Mouse (Mus musculus) intestine, embryonic 16.5 days (tissue): ENCODE measurements at regions not wholly inside any gene's neighbourhood (a gene's known extent, or its start where the extent isn't known, plus 50 kb on each side); places are given as distances from the start of the nearest gene placed in this dataset.
"Not testable (repeated sequence)": the region's sequence is repeated elsewhere in the genome, so short reads cannot be mapped to it uniquely, and the experiment has no call there.

ENCODE experiments used
- ATAC-seq: fragments of 200-750 bp; cut with Nextera tagmentation; 2 replicates; pipeline ENCODE4 v1.8.0; 2017; ENCODE audit warnings: moderate TSS enrichment, moderate library complexity
- H3K27ac ChIP-seq: fragments of 300-500 bp; sonication (generic); 2 replicates; pipeline ENCODE4 v1.5.1; 2014; ENCODE audit warnings: mild to moderate bottlenecking, low read length
- H3K27me3 ChIP-seq: fragments of 300-500 bp; sonication (generic); replicated peaks from 2 replicates; pipeline ENCODE4 v1.6.1; 2014; ENCODE audit warnings: low read length, control low read depth, mixed read lengths; ENCODE audit not compliant: control insufficient read depth, insufficient read depth
- H3K36me3 ChIP-seq: fragments of 300-500 bp; sonication (generic); 2 replicates; pipeline ENCODE4 v1.6.1; 2014; ENCODE audit warnings: low read length, control low read depth; ENCODE audit not compliant: control insufficient read depth, insufficient read depth
- H3K4me1 ChIP-seq: fragments of 300-500 bp; sonication (generic); 2 replicates; pipeline ENCODE4 v1.6.1; 2014; ENCODE audit warnings: low read length, control low read depth, mixed read lengths; ENCODE audit not compliant: control insufficient read depth, insufficient read depth
- H3K4me2 ChIP-seq: fragments of 300-500 bp; sonication (generic); 2 replicates; pipeline ENCODE4 v1.6.1; 2014; ENCODE audit warnings: low read depth, low read length, control low read depth
- H3K4me3 ChIP-seq: fragments of 300-500 bp; sonication (generic); 2 replicates; pipeline ENCODE4 v1.5.1; 2014; ENCODE audit warnings: mild to moderate bottlenecking, low read length
- H3K9ac ChIP-seq: fragments of 300-500 bp; sonication (generic); 2 replicates; pipeline ENCODE4 v1.6.1; 2014; ENCODE audit warnings: low read depth, low read length
- H3K9me3 ChIP-seq: fragments of 300-500 bp; sonication (generic); 2 replicates; pipeline ENCODE4 v1.6.1; 2016; ENCODE audit warnings: low read length, control low read depth; ENCODE audit not compliant: control insufficient read depth
- WGBS: fragments of 180-500 bp; shearing (Covaris S2); extraction: QIAGEN DNeasy Blood & Tissue Kit; methylation state at CpG from one replicate; pipeline ENCODE4 v1.1.7; 2014; 5-methylcytosine and 5-hydroxymethylcytosine counted together

DNA sequence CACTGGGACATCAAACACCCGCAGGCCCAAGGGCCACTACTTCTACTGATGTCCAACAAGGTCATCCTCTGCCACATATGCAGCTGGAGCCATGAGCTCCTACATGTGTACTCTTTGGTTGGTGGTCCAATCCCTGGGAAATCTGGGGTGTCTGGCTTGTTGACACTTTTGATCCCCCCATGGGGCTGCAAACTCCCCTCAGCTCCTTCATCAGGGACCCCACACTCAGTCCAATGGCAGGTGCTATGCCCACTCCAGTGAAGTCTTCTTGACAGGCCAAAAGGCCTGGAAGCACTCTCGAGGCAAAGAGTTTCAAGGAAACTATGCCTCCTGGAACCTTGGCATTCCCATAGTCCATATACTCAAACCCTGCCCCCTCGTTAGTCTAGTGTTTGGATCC is 570.8 kb upstream of the Smc2 start:
- 82% methylated on average over 3 of the region's 3 CpGs for WGBS
- no peak overlapping the region for H3K27ac ChIP-seq
- H3K36me3 ChIP-seq = no peaks in the 10 kb centered on the region
- no peaks in the 10 kb centered on the region for H3K27me3 ChIP-seq
- no peak for ATAC-seq
- no peak overlapping the region for H3K4me2 ChIP-seq
- no peak overlapping the region for H3K4me3 ChIP-seq
- no peak overlapping the region for H3K9ac ChIP-seq
- no peaks in the 10 kb centered on the region for H3K4me1 ChIP-seq
- H3K9me3 ChIP-seq = no peaks in the 10 kb centered on the region

DNA sequence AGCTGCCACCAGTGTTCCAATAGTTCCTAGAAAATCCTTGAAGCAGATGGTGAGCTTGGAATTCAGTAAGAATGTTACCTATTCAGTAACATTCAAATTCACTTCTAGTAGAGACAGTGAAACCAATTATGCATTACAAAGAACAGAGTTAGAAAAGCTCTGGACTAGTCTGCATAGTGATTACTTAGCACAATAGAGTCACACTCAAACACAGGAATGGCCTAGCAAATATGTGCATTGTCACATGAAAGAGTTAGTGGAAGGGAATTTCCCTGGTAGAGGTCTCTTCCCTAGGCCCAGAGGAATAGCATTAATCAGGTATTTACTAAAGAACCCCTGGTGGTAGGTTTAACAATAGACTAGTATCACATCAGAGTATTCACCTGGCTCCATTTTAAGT is 570.3 kb upstream of the Smc2 start:
- H3K27me3 ChIP-seq, H3K4me1 ChIP-seq, ATAC-seq, H3K4me3 ChIP-seq, H3K9me3 ChIP-seq, H3K36me3 ChIP-seq, H3K4me2 ChIP-seq, H3K27ac ChIP-seq, H3K9ac ChIP-seq: not testable (repeated sequence)

- WGBS = 56% methylated on average over 4 of the region's 4 CpGs
- Histone ChIP-seq H3K9ac (no peak overlapping the region), H3K4me1 (no peaks in the 10 kb centered on the region), H3K36me3 (no peaks in the 10 kb centered on the region), H3K27ac (no peak overlapping the region), H3K4me3 (no peak overlapping the region), H3K4me2 (no peak overlapping the region), H3K27me3 (no peaks in the 10 kb centered on the region), H3K9me3 (no peaks in the 10 kb centered on the region; the same call in 1 of the 2 replicates)
- no peak for ATAC-seq
Measured at GRCm38 (mm10) chr4:51885460-51885859, 553.6 kb upstream of the Smc2 start.

GRCm38 (mm10) chr4:51889280-51889679 is 549.8 kb upstream of the Smc2 start:
- Histone ChIP-seq H3K4me2 (no peak overlapping the region), H3K4me1 (no peaks in the 10 kb centered on the region), H3K9me3 (no peaks in the 10 kb centered on the region), H3K27ac (no peak overlapping the region), H3K36me3 (no peaks in the 10 kb centered on the region), H3K9ac (no peak overlapping the region), H3K4me3 (no peak overlapping the region), H3K27me3 (no peaks in the 10 kb centered on the region)
- 76% methylated on average over 2 of the region's 2 CpGs for WGBS
- no peak for ATAC-seq

GRCm38 (mm10) chr4:51928245-51928644 is 510.8 kb upstream of the Smc2 start:
- Histone ChIP-seq H3K27ac (no peak overlapping the region), H3K36me3 (no peaks in the 10 kb centered on the region), H3K9me3 (no peaks in the 10 kb centered on the region), H3K4me1 (no peaks in the 10 kb centered on the region), H3K27me3 (no peaks in the 10 kb centered on the region), H3K4me2 (no peak overlapping the region), H3K9ac (no peak overlapping the region), H3K4me3 (no peak overlapping the region)
- no peak for ATAC-seq

- Histone ChIP-seq H3K36me3 (no peaks in the 10 kb centered on the region), H3K9me3 (no peaks in the 10 kb centered on the region), H3K4me3 (no peak overlapping the region), H3K4me1 (no peaks in the 10 kb centered on the region), H3K4me2 (no peak overlapping the region), H3K27me3 (no peaks in the 10 kb centered on the region), H3K27ac (no peak overlapping the region), H3K9ac (no peak overlapping the region)
- no peak for ATAC-seq
- WGBS = 70% methylated on average over 10 of the region's 10 CpGs
Measured at GRCm38 (mm10) chr4:51969751-51970150, 469.3 kb upstream of the Smc2 start.

GRCm38 (mm10) chr4:51978962-51979361 is 460.1 kb upstream of the Smc2 start:
- no peaks in the 10 kb centered on the region for H3K36me3 ChIP-seq
- no peak overlapping the region for H3K4me3 ChIP-seq
- H3K9ac ChIP-seq = no peak overlapping the region
- WGBS = 83% methylated on average over 8 of the region's 8 CpGs
- ATAC-seq = no peak
- no peak overlapping the region for H3K27ac ChIP-seq
- no peaks in the 10 kb centered on the region for H3K9me3 ChIP-seq
- H3K4me2 ChIP-seq = no peak overlapping the region
- H3K27me3 ChIP-seq = no peaks in the 10 kb centered on the region
- H3K4me1 ChIP-seq = no peaks in the 10 kb centered on the region

- no peaks in the 10 kb centered on the region for H3K27me3 ChIP-seq
- no peak overlapping the region for H3K4me3 ChIP-seq
- H3K36me3 ChIP-seq = no peaks in the 10 kb centered on the region
- WGBS = 73% methylated on average over 2 of the region's 2 CpGs
- H3K4me2 ChIP-seq = no peak overlapping the region
- no peak for ATAC-seq
- H3K9me3 ChIP-seq = no peaks in the 10 kb centered on the region
- H3K9ac ChIP-seq = no peak overlapping the region
- no peaks in the 10 kb centered on the region for H3K4me1 ChIP-seq
- H3K27ac ChIP-seq = no peak overlapping the region
Measured at GRCm38 (mm10) chr4:51992482-51992881, 446.6 kb upstream of the Smc2 start.

GRCm38 (mm10) chr4:52036765-52037353 is 402.2 kb upstream of the Smc2 start:
- H3K27me3 ChIP-seq = no peaks in the 10 kb centered on the region
- H3K4me3 ChIP-seq = no peak overlapping the region
- no peak overlapping the region for H3K4me2 ChIP-seq
- no peak overlapping the region for H3K27ac ChIP-seq
- no peaks in the 10 kb centered on the region for H3K36me3 ChIP-seq
- no peaks in the 10 kb centered on the region for H3K9me3 ChIP-seq
- H3K4me1 ChIP-seq = no peaks in the 10 kb centered on the region
- no peak for ATAC-seq
- H3K9ac ChIP-seq = no peak overlapping the region
- WGBS = 50% methylated on average over 11 of the region's 11 CpGs

DNA sequence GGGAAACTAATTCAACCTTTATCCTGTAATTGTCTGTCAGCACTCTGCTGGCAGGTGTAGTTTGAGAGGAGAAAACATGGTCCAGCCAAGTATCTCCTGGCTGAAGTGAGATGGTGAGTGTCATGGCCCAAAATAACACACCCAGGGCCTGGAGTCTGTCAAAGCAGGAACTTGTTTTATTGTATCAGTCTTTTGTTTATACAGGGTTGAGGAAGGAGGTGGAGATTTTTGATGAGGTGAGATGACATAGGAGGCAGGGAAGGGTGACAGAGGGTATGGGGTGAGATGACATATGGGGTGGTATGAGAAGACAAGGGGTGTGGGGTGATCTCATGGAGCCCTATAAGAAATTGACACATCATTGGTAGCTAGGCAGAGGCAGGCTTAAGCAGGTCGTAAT is 395.6 kb upstream of the Smc2 start:
- 73% methylated on average over 1 of the region's 1 CpGs for WGBS
- no peak overlapping the region for H3K9ac ChIP-seq
- H3K4me1 ChIP-seq = no peaks in the 10 kb centered on the region
- H3K27me3 ChIP-seq = no peaks in the 10 kb centered on the region
- no peak overlapping the region for H3K4me3 ChIP-seq
- no peak overlapping the region for H3K27ac ChIP-seq
- H3K36me3 ChIP-seq = no peaks in the 10 kb centered on the region
- no peaks in the 10 kb centered on the region for H3K9me3 ChIP-seq
- no peak overlapping the region for H3K4me2 ChIP-seq
- ATAC-seq = no peak
